Mouse (Mus musculus) left cerebral cortex, postnatal 36 days (tissue): ENCODE measurements around the gene Hoxc13. TPM values are rescaled to one million over a fixed set of nuclear protein-coding genes. Genes with fewer than 3 reads are reported as not detected.

ENCODE experiments used
- DNase-seq, 2 experiments: peaks; one replicate each; pipeline ENCODE4 v3.0.0; 2021 to 2022; ENCODE audit warnings: low spot score in 2 of 2, mixed read lengths in 1 of 2
- intact Hi-C: fragments of 180-260 bp; cut with DNase I; formaldehyde crosslinking; loops from one replicate; pipeline ENCODE4 v1.15.1; 2025
- total RNA-seq, 2 experiments: library from RNA; stranded (reverse); gene quantifications; 2 replicates each; pipeline ENCODE4 v1.2.3; 2021

The Hoxc13 gene
- total RNA-seq, 2 experiments from 2014 or later, result not detected

GRCm38 (mm10) chr15:102961728-102962127 is 40.8 kb downstream of the Hoxc13 start:
- no peak for DNase-seq
- intact Hi-C loops, result no loop called here

DNA sequence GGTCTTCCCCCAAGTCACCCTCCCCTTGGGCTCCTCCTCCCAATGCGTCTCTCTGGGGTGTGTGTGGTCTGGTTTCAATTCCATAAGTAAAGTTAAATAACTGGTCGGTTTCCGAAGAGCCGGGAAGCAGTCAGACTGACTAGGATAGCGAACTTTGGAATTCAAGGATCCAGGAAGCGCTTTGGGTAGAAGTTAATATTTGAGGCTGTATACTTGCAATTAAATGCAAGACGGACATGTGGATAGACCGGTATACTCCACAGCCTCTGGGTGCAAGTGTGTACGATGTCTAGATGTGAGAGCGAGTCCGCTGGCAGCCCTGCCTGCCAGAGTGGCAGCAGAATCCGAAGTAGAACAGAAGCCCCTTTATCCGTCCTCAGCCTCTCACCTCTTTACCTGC is 41.6 kb downstream of the Hoxc13 start:
- DNase-seq, result no peak
- intact Hi-C loops, result no loop called here

- intact Hi-C loops, result no loop called here
- no peak for DNase-seq
Observed at GRCm38 (mm10) chr15:102963259-102963658, 42.4 kb downstream of the Hoxc13 start.

DNA sequence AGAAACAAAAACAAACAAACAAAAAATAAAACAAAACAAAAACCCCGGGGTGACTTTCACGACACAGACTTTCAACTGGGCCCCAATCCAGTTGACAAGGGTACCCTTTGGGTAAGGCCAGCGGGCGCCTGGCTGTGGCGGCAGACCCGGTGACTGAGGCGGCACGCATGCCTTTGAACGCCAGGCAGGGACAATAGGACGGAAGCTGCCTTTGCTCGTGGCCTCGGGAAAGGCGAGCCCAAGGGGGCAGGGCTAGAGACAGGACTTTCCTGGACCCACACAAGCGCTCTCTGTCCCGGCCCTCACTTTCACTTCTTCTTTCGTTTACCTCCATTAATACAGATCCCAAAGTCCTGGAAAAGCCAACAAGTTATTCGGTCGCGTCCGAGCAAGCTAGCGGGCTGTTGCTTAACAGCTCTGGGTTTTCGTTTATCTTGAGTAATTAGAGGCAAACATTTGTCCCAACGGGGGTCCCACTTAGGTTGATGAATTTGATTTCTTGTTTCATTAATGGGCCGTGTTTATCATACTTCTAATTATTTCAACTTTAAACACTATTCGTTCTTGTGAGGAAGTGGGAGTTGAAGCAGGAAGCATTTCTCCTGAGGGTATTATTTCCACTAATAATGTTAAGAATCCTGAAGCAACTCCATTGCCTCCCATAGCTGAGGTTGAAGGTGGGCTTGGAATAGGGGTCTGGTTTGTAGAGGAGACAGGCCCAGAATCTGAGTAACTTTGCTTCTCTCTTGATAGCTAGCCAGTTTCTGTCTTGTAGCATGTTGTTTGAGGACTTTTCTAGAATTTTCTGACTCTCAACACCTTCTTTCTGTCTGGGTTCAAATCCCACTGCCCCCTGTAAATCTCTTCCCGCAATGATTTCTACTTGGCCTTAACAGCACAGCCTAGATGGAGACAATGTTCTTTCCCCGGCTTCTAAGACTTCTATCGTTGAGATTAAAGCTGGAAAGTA is 43.1 kb downstream of the Hoxc13 start:
- DNase-seq, result no peak
- intact Hi-C loops, result no loop called here

GRCm38 (mm10) chr15:102965003-102965891 is 44.3 kb downstream of the Hoxc13 start:
- intact Hi-C loops, result loop anchor here (5.0 kb wide), 1 partner anchor 62 kb away; no protein-coding TSS in a partner anchor
- no peak for DNase-seq

- DNase-seq, result no peak
- intact Hi-C loops, result loop anchor here (5.0 kb wide), 1 partner anchor 61 kb away; no protein-coding TSS in a partner anchor
Observed at GRCm38 (mm10) chr15:102965892-102966775, 45.2 kb downstream of the Hoxc13 start.

GRCm38 (mm10) chr15:102966776-102967311 is 45.9 kb downstream of the Hoxc13 start, which contains the start of gene Hoxc10:
Gene Hoxc10, plus strand, starts transcription at chr15:102966796.
- DNase-seq, result no peak
- intact Hi-C loops, result loop anchor here (5.0 kb wide), 1 partner anchor 60 kb away; no protein-coding TSS in a partner anchor

DNA sequence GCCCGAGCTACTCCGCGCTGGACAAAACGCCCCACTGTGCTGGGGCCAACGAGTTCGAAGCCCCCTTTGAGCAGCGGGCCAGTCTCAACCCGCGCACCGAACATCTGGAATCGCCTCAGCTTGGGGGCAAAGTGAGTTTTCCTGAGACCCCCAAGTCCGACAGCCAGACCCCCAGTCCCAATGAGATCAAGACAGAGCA is 46.3 kb downstream of the Hoxc13 start, which contains the start of gene Hoxc5:
Gene Hoxc5 (plus strand): TSS at position 132 of the 199 bp plus-strand sequence.
- DNase-seq, result no peak
- intact Hi-C loops, result loop anchor here (5.0 kb wide), 1 partner anchor 60 kb away; no protein-coding TSS in a partner anchor

DNA sequence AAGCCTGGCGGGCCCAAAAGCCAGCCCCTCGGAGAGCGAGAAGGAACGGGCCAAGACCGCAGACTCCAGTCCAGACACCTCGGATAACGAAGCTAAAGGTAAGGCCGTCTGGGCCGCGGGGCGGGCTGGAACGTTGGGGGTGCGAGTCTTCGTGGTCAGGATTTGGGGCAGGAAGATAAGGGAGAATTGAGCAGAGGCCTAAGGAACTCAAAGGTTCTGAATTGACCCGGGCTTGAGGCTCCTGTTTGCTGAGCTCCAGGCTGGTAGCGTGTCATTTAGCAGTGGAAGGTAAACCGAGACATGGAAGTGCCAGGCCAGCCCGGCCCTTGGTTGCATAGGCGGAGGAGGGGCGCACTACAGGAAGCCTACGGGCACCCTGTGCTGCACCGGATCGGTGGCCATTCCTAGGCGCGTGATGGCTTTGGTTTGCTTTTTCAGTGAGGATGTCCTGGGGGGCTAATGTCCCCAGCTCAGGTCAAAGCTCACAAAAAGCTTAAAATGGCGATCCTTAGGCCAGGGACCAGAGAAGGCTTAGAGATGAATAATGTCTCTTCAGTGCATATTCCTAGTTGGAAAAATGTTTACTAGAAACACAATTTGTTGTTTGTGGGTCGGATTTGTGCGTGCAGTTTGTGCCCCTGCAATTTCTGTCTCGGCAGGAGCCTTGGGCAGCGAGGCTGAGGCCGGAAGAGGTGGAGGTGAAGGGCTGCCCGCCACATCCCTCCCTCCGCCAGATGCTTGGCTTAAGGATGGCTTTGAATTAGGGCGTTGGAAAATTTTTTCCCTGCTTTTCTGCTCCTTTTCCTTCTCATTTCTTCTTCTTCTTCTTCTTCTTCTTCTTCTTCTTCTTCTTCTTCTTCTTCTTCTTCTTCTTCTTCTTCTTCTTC is 46.9 kb downstream of the Hoxc13 start:
- intact Hi-C loops, result loop anchor here (5.0 kb wide), 1 partner anchor 60 kb away; no protein-coding TSS in a partner anchor
- no peak for DNase-seq

DNA sequence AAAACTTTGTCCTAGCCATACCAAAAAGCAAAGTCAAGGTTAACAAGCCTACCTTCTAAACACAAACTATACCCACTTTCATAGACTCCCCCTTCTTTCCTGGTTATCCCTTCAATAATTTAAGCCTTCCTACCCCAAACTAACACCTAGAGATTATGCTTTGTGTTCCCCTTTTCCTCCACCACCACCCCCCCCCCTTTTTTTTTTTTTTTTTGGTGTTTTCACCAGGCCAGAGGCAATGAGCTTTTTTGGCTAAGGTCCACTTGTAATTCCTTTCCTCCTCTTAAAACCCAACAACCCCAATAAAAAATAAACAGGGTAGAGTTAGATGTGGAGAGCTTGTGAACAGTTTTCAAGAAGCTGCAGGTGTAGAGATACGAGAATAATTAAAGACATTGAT is 48.4 kb downstream of the Hoxc13 start:
- intact Hi-C loops, result loop anchor here (5.0 kb wide), 1 partner anchor 58 kb away; no protein-coding TSS in a partner anchor

GRCm38 (mm10) chr15:102970740-102971139 is 49.8 kb downstream of the Hoxc13 start:
- no peak for DNase-seq
- intact Hi-C loops, result loop anchor here (5.0 kb wide), 2 partner anchors 208 to 273 kb away; no protein-coding TSS in a partner anchor

More for the DNA sequence above, 48.4 kb downstream of the Hoxc13 start:
- no peak for DNase-seq

DNA sequence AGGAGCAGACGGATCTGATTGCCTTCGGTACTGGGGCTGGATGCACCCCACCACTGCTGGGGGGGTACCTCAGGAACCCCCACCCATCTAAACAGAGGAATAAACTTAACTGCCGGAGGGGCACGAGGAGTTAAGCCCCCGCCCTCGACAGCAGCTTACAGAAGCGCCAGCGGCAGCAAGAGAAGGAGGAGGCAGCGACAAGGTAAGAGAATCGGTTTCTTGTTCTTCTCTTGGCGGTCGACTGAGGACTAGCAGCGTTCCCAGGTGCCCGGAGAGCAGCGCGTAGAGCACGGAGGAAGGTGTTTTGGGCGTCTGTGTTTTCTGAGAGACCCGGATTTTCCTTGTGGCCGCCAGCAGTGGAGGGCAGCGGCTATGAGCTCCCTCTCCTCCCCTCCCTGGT is 51.4 kb downstream of the Hoxc13 start:
- intact Hi-C loops, result loop anchor here (5.0 kb wide), 2 partner anchors 210 to 275 kb away; no protein-coding TSS in a partner anchor
- no peak for DNase-seq

- no peak for DNase-seq
- intact Hi-C loops, result loop anchor here (5.0 kb wide), 2 partner anchors 210 to 275 kb away; no protein-coding TSS in a partner anchor
Observed at GRCm38 (mm10) chr15:102972753-102973152, 51.9 kb downstream of the Hoxc13 start.

DNA sequence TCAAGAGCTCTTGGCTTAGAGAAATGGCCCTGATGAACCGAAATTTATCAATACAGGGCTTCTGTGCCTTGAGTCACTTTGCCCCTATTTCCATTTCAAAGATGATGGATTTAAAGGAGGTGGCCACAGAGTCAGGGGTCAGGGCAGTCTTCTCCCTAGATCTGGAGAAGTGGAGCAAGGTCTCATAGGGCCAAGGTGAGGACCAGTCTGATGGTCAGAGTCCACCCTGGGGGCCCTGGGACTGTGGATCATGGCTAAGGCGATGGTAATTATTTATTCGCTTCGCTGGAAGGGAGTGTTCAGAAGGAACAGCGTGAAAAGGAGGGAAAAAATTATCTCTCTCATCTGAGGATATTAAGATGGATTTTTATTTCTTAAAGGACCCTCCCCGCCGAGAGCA is 54.1 kb downstream of the Hoxc13 start:
- no peak for DNase-seq
- intact Hi-C loops, result no loop called here

- DNase-seq, result no peak
- intact Hi-C loops, result no loop called here
Observed at GRCm38 (mm10) chr15:102975688-102976111, 54.8 kb downstream of the Hoxc13 start.

- DNase-seq, result no peak
- intact Hi-C loops, result no loop called here
Observed at GRCm38 (mm10) chr15:102976171-102976570, 55.3 kb downstream of the Hoxc13 start, which contains the start of gene Hoxc9. Gene Hoxc9, plus strand, starts transcription at chr15:102976439.

GRCm38 (mm10) chr15:102976631-102977422 is 55.9 kb downstream of the Hoxc13 start:
- no peak for DNase-seq
- intact Hi-C loops, result no loop called here
